Comparison of ENCODE assay signal across 7 mouse cellular contexts in genomic region chr2:33616411-33616843, GRCm38 (mm10). TPM values are rescaled to one million over a fixed set of nuclear protein-coding genes. Genes with fewer than 3 reads are reported as not detected.
DNase-seq lines count a peak whose midpoint lies in the region; ATAC-seq and TF ChIP-seq lines count a peak whose summit lies in the region.

No protein-coding gene starts in this region.

- H3K9me3 ChIP-seq in forebrain, embryonic 11.5 days (ENCODE audit: control insufficient read depth, low read length), result no peaks in the 10 kb centered on the region
- no peaks in the 10 kb centered on the region for H3K9me3 ChIP-seq in limb, embryonic 14.5 days (ENCODE audit: control insufficient read depth, low read length)

- under 1% methylated on average over 30 of the region's 30 CpGs for WGBS in forebrain, embryonic 11.5 days
- WGBS in limb, embryonic 14.5 days, result under 1% methylated on average over 30 of the region's 30 CpGs

- DNase-seq in ES-CJ7 (ENCODE audit: low read depth, low spot score), result peak; percentile 91
- peak; percentile 67 for DNase-seq in forebrain, embryonic 11.5 days (ENCODE audit: low spot score)
- DNase-seq in kidney, adult 9 months, result peak; percentile 14
- no peak for DNase-seq in limb, embryonic 14.5 days (ENCODE audit: low spot score)
- peak; percentile 50 for DNase-seq in right cerebral cortex, postnatal 14 days
- DNase-seq in thymus, adult 18-20 months, result no peak

- H3K27ac ChIP-seq in bone marrow macrophage, adult 2 months (ENCODE audit: insufficient read depth, low read depth, low read length), result no peak overlapping the region
- H3K27ac ChIP-seq in forebrain, embryonic 11.5 days (ENCODE audit: low read depth, low read length), result peak overlapping the region; percentile 58
- no peak overlapping the region for H3K27ac ChIP-seq in limb, embryonic 14.5 days (replicated peaks; ENCODE audit: low read depth, low read length)

- peak; percentile 83 for ATAC-seq in forebrain, embryonic 11.5 days (replicated peaks; ENCODE audit: low FRiP score)
- ATAC-seq in limb, embryonic 14.5 days (ENCODE audit: low FRiP score, low read depth), result no peak

- no peak for TF ChIP-seq CTCF in bone marrow macrophage, adult 2 months (IDR thresholded peaks at IDR 0.05; ENCODE audit: low read depth, low read length)

- peak overlapping the region; percentile 47 for H3K4me2 ChIP-seq in forebrain, embryonic 11.5 days (ENCODE audit: low read depth, low read length, severe bottlenecking)
- peak overlapping the region; percentile 71 for H3K4me2 ChIP-seq in limb, embryonic 14.5 days (replicated peaks; ENCODE audit: low read depth, low read length, severe bottlenecking)

- H3K36me3 ChIP-seq in forebrain, embryonic 11.5 days (ENCODE audit: control insufficient read depth, insufficient read depth, low read length), result no peaks in the 10 kb centered on the region
- H3K36me3 ChIP-seq in limb, embryonic 14.5 days (ENCODE audit: control insufficient read depth, insufficient read depth, low read length), result no peaks in the 10 kb centered on the region

- H3K4me3 ChIP-seq in bone marrow macrophage, adult 2 months (ENCODE audit: insufficient read depth, low read length), result 0 out of 2 replicates have a peak overlapping the region, but pooled peaks have one; percentile 18
- peak overlapping the region; percentile 20 for H3K4me3 ChIP-seq in forebrain, embryonic 11.5 days (ENCODE audit: low read depth, low read length)
- peak overlapping the region; percentile 34 for H3K4me3 ChIP-seq in limb, embryonic 14.5 days (replicated peaks; ENCODE audit: low read length)

- no peaks in the 10 kb centered on the region for H3K4me1 ChIP-seq in bone marrow macrophage, adult 2 months (ENCODE audit: control insufficient read depth, insufficient read depth, low read length)
- peaks cover 16% of the 10 kb centered on the region for H3K4me1 ChIP-seq in forebrain, embryonic 11.5 days (replicated peaks; ENCODE audit: control insufficient read depth, insufficient read depth, low read length)
- peaks cover 18% of the 10 kb centered on the region for H3K4me1 ChIP-seq in limb, embryonic 14.5 days (ENCODE audit: control insufficient read depth, insufficient read depth, low read length)

- peaks cover 71% of the 10 kb centered on the region for H3K27me3 ChIP-seq in forebrain, embryonic 11.5 days (ENCODE audit: control insufficient read depth, insufficient read depth, low read length)
- peaks cover 27% of the 10 kb centered on the region for H3K27me3 ChIP-seq in limb, embryonic 14.5 days (ENCODE audit: control insufficient read depth, insufficient read depth, low read length)

- peak overlapping the region; percentile 39 for H3K9ac ChIP-seq in forebrain, embryonic 11.5 days (ENCODE audit: low read length)
- H3K9ac ChIP-seq in limb, embryonic 14.5 days (ENCODE audit: low read depth, low read length, severe bottlenecking), result peak overlapping the region; percentile 41; the same call in 1 of the 2 replicates

- TF ChIP-seq POLR2A in bone marrow macrophage, adult 2 months (IDR thresholded peaks at IDR 0.05; ENCODE audit: borderline replicate concordance, low read depth, low read length), result no peak
- TF ChIP-seq POLR2A in limb, embryonic 14.5 days (IDR thresholded peaks at IDR 0.05; ENCODE audit: borderline replicate concordance, extremely low read depth, insufficient read depth, insufficient read length), result no peak

RNA-seq across cellular contexts. Expression of gene Lmx1b, which starts 23.9 kb away (rescaled TPM):
- not detected in 2 replicates for polyA plus RNA-seq in bone marrow macrophage, adult 2 months (2012; ENCODE audit: insufficient read depth, insufficient read length, missing spikeins)
- polyA plus RNA-seq in forebrain, embryonic 11.5 days (2014; fragmentation: Nextera tagmentation; extraction: Ambion mirVana), result 1.0 and 1.6 TPM in 2 replicates
- polyA plus RNA-seq in limb, embryonic 14.5 days (2012; rRNA removed), result 28.3 and 40.0 TPM in 2 replicates
- polyA plus RNA-seq in limb, embryonic 14.5 days (2014; fragmentation: Nextera tagmentation; extraction: Ambion mirVana), result 6.3 and 8.4 TPM in 2 replicates

Comparison
In these comparisons a context has a peak if more than half of its experiments do, and no peak if none do; other contexts are left out.
1. DNase-seq: peak in ES-CJ7 (single experiment), forebrain, embryonic 11.5 days (single experiment), kidney, adult 9 months (single experiment) and right cerebral cortex, postnatal 14 days (single experiment); none in limb, embryonic 14.5 days (single experiment) and thymus, adult 18-20 months (0 of 2).
2. Peak in every context shown above with its lines, with median percentiles within 50 percentile points of each other: H3K4me3 ChIP-seq.